Mouse (Mus musculus) G1E (cell line): ENCODE results near the gene Tomm40.

Source experiments
- CTCF ChIP-seq: IDR thresholded peaks from 2 replicates; pipeline ENCODE4 v1.5.1; 2012; ENCODE audit warnings: low read depth, low read length, inconsistent platforms, mixed read lengths
- GATA1 ChIP-seq: IDR thresholded peaks from 2 replicates; pipeline ENCODE4 v1.6.1; 2012; ENCODE audit warnings: borderline replicate concordance, low read length, inconsistent platforms, mixed read lengths
- POLR2AphosphoS5 ChIP-seq: IDR thresholded peaks from 2 replicates; pipeline ENCODE4 v1.6.1; 2012; ENCODE audit warnings: low read depth, low read length, inconsistent platforms; ENCODE audit not compliant: insufficient replicate concordance
- TAL1 ChIP-seq: conservative IDR thresholded peaks from 2 replicates; pipeline ENCODE4 v1.6.1; 2012; ENCODE audit warnings: low read depth, low read length, inconsistent platforms, mixed read lengths

GRCm38 (mm10) chr7:19712414-19712813 lies 2.8 kb downstream of the Tomm40 start:
- TF ChIP-seq TAL1 (no peak), CTCF (peak; percentile 13; the same call in 1 of the 2 replicates), POLR2AphosphoS5 (no peak), GATA1 (no peak)
